Mouse (Mus musculus): Measurements from ENCODE around the gene Asrgl1. TPM values are rescaled to one million over a fixed set of nuclear protein-coding genes. Genes with fewer than 3 reads are reported as not detected.

Gene Asrgl1
- polyA plus RNA-seq, 1 experiment from 2014 or later = 6.7 TPM

DNA sequence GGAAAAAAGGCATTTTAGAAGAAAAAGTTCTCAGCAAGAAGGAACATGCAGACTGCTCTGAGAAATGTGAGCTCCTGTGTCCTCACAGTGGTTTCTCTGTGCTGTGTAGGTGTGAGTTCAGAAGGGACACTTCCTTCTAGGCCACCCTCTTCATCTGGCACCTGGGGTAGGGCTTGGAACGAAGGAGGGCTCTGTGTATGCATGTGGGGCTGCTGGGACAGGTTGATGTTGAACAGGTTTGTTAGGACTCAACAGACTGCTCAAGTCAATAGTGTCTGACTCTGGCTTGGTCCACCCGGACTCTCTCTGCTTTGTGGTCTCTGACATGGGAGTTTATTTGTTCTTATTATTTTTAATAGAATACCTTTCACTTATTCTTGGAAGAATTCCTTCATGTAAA lies 65.1 kb downstream of the Asrgl1 start:
- peaks cover 32% of the 10 kb centered on the region for H3K4me1 ChIP-seq (replicated peaks)
- no peaks in the 10 kb centered on the region for H3K36me3 ChIP-seq (replicated peaks)
- no peaks in the 10 kb centered on the region for H3K27me3 ChIP-seq
- H3K9ac ChIP-seq = no peak overlapping the region
- WGBS (ENCODE audit: insufficient replicate concordance) = 63% methylated on average over 2 of the region's 2 CpGs
- H3K9me3 ChIP-seq (replicated peaks) = no peaks in the 10 kb centered on the region
- no peak for ATAC-seq (ENCODE audit: insufficient read depth)
- no peak overlapping the region for H3K4me3 ChIP-seq (replicated peaks)
- no peak overlapping the region for H3K4me2 ChIP-seq
- H3K27ac ChIP-seq (replicated peaks) = no peak overlapping the region

DNA sequence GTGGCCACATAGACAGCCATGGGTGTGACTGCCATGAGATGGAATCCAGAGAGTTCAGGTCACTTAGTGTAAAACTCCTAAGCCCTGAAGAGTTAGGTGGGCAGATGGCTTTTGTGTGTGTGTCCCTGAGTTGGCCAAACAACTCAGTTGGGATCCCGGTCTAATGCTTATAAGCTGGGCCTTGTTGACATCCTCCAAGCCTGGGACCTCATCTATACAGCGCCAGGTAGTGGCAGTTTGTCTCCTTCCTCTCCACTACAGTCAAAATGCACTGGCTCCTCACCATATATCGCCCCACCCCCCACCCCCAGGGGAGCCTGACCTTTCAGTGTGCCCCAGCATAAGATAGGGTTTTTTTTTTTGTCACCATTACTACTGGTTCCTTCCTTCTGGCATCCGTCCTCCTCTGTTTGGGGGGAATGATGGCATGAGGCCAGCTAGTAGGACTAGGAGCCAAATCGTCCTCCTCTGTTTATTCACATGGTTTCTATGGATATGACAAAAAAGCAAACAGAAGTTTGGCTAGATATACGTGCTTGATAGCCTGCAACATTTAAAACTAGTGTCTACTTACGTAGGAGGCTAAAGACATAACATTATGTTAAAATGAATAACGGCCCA lies 65.6 kb downstream of the Asrgl1 start:
- no peak overlapping the region for H3K9ac ChIP-seq
- no peak overlapping the region for H3K4me3 ChIP-seq (replicated peaks)
- no peaks in the 10 kb centered on the region for H3K36me3 ChIP-seq (replicated peaks)
- no peak overlapping the region for H3K27ac ChIP-seq (replicated peaks)
- no peak overlapping the region for H3K4me2 ChIP-seq
- no peaks in the 10 kb centered on the region for H3K9me3 ChIP-seq (replicated peaks)
- 53% methylated on average over 8 of the region's 8 CpGs for WGBS (ENCODE audit: insufficient replicate concordance)
- no peaks in the 10 kb centered on the region for H3K27me3 ChIP-seq
- peaks cover 32% of the 10 kb centered on the region for H3K4me1 ChIP-seq (replicated peaks)
- ATAC-seq (ENCODE audit: insufficient read depth) = no peak

DNA sequence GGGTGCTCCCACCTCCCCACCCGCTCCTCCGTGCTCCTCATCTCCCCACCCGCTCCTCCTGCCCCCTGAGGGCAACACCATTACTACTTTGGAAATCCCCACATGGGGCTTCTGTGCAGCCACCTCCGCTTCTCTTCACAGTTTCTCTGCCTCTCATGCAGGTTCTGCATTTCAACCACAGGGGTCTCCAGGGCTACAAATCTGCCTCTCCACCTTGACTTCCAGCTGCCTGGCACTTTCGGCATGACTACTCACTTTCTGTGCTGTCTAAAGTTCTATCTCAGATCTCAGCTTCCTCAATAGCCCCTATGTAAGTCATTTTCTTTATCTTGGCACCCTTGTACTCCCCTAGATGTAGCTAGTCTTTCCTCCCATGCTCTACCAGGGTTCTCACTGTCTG lies 68.1 kb downstream of the Asrgl1 start:
- H3K4me3 ChIP-seq (replicated peaks) = no peak overlapping the region
- H3K27me3 ChIP-seq = no peaks in the 10 kb centered on the region
- H3K9me3 ChIP-seq (replicated peaks) = no peaks in the 10 kb centered on the region
- no peak overlapping the region for H3K9ac ChIP-seq
- no peak overlapping the region for H3K27ac ChIP-seq (replicated peaks)
- H3K4me2 ChIP-seq = no peak overlapping the region
- 52% methylated on average over 5 of the region's 5 CpGs for WGBS (ENCODE audit: insufficient replicate concordance)
- no peak for ATAC-seq (ENCODE audit: insufficient read depth)
- no peaks in the 10 kb centered on the region for H3K36me3 ChIP-seq (replicated peaks)
- H3K4me1 ChIP-seq (replicated peaks) = peaks cover 32% of the 10 kb centered on the region

DNA sequence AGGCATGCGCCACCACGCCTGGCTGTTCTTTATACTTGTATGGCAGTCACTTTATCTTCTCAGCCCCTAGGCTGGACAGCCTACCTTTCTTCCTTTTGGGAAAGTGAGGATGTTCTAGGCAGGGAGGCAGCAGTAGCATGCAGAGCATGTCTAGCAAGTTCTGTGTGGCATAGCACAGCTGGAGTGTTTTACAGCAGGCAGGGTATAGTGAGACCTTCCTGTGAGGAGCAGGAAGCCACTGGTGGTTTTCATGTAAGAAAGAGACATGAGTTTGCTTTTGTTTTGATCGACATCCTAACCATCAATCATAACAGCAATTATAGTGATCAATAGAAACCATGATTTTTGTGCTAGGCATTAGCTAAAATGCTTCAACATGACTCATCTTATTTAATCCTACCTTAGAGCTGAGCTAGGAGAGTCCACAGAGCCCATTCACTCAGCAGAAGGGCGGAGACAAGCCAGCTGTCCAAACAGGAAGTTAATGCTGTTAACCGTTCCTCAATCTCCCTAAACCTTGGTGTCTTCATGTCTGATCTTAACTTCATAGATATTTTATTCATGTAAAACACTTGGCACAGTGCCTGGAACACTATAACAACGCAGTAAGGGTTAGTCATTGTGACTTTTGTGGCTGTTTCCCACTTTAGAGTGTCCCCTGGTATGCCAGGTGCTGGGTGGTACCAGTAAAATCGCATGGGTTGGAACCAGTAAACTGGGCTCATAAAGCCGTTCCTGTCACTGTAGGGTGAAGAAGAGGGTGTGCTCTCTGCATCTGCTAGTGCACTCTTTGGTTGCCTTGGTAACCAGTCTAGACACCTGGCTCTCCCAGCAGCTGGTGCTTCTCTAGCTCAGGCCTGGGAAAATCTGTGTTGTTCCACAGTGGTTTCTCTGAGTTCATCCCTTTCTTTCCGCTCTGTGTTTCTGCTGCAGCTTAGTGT lies 69.5 kb downstream of the Asrgl1 start:
- peaks cover 22% of the 10 kb centered on the region for H3K4me1 ChIP-seq (replicated peaks)
- H3K9ac ChIP-seq = no peak overlapping the region
- H3K4me3 ChIP-seq (replicated peaks) = no peak overlapping the region
- WGBS (ENCODE audit: insufficient replicate concordance) = 38% methylated on average over 9 of the region's 9 CpGs
- no peak overlapping the region for H3K4me2 ChIP-seq
- H3K27me3 ChIP-seq = no peaks in the 10 kb centered on the region
- no peak overlapping the region for H3K27ac ChIP-seq (replicated peaks)
- H3K9me3 ChIP-seq (replicated peaks) = no peaks in the 10 kb centered on the region
- no peak for ATAC-seq (ENCODE audit: insufficient read depth)
- H3K36me3 ChIP-seq (replicated peaks) = no peaks in the 10 kb centered on the region

DNA sequence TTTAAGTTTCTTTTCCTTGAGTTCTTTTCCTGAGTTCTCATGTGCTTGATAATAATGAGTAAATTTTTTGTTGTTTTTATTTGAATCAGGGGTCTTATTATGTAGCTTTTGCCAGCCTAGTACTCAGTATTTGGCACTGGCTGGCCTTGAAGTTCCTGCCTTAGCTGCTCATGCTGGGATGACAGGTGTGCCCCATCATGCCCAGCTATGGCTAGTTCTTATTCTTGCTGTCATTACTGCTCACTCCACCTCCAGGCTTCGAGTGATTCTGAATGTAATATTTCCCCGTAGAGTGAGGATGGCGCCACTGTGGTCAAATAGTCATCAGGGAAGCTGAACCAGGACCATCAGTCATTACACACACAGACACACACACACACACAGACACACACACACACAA lies 71.6 kb downstream of the Asrgl1 start:
- no peaks in the 10 kb centered on the region for H3K27me3 ChIP-seq
- no peaks in the 10 kb centered on the region for H3K9me3 ChIP-seq (replicated peaks)
- no peak overlapping the region for H3K4me2 ChIP-seq
- 60% methylated on average over 3 of the region's 3 CpGs for WGBS (ENCODE audit: insufficient replicate concordance)
- no peak for ATAC-seq (ENCODE audit: insufficient read depth)
- no peak overlapping the region for H3K4me3 ChIP-seq (replicated peaks)
- H3K9ac ChIP-seq = no peak overlapping the region
- H3K27ac ChIP-seq (replicated peaks) = no peak overlapping the region
- peaks cover 11% of the 10 kb centered on the region for H3K4me1 ChIP-seq (replicated peaks)
- no peaks in the 10 kb centered on the region for H3K36me3 ChIP-seq (replicated peaks)

DNA sequence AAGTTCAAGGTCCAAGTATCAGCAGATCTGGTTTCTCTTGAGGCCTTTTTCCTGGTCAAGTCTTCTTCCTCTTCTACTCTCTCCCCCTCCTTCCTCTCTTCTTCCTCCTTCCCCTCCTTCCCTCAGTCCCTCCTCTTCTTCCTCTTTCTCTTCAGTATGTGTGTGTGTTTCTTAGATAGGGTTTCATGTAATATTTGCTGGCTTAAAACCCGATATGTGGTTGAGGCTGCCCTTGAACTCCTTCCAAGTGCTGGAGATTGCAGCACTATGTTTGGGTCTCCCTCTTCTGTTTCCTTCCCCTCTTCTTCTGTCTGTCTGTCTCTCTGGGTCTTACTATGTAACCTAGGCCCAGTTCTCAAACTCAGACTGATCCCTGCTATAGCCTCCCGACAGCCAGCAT lies 72.6 kb downstream of the Asrgl1 start:
- Histone ChIP-seq H3K36me3 (replicated peaks) (no peaks in the 10 kb centered on the region), H3K4me2 (no peak overlapping the region), H3K27me3 (no peaks in the 10 kb centered on the region), H3K4me3 (replicated peaks) (no peak overlapping the region), H3K4me1 (replicated peaks) (peaks cover 11% of the 10 kb centered on the region), H3K27ac (replicated peaks) (no peak overlapping the region), H3K9me3 (replicated peaks) (no peaks in the 10 kb centered on the region), H3K9ac (no peak overlapping the region)
- ATAC-seq (ENCODE audit: insufficient read depth) = no peak
- WGBS (ENCODE audit: insufficient replicate concordance) = 19% methylated on average over 2 of the region's 2 CpGs

DNA sequence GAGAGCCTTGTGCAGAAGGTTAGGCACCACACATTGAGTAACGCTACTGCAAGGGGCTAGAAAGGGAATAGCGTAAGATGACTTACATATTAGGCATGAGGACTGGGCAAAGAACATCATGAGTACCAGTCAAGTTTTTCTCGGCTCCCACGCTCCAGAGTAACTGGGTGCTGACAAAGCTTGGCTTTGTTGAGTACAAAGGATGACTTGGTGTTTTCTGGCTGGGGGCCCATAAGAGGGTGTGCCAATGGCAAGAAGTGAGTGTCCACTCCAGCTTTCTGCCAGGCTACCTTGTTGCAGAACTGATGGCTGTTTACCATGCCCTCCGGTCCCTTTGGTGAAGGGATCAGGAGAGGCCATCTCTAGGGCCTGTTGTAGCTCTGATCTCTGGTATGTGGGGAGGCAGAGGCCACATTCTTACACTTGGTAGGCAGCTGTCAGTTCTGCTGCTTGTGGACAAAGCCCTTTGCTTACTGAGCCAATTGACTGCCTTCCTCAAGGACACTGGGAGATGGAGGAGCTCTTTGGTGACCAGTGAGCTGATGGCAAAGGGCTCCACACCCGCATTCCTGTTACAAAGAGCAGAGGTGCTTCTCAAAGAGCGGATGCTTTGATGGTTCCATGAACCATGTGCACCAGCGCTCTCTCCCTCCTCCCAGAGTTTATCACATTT lies 74.1 kb downstream of the Asrgl1 start:
- peaks cover 10% of the 10 kb centered on the region for H3K4me1 ChIP-seq (replicated peaks)
- H3K4me3 ChIP-seq (replicated peaks) = no peak overlapping the region
- no peak overlapping the region for H3K27ac ChIP-seq (replicated peaks)
- WGBS (ENCODE audit: insufficient replicate concordance) = 74% methylated on average over 8 of the region's 8 CpGs
- ATAC-seq (ENCODE audit: insufficient read depth) = no peak
- H3K9ac ChIP-seq = no peak overlapping the region
- no peaks in the 10 kb centered on the region for H3K27me3 ChIP-seq
- H3K36me3 ChIP-seq (replicated peaks) = no peaks in the 10 kb centered on the region
- H3K9me3 ChIP-seq (replicated peaks) = no peaks in the 10 kb centered on the region
- no peak overlapping the region for H3K4me2 ChIP-seq

DNA sequence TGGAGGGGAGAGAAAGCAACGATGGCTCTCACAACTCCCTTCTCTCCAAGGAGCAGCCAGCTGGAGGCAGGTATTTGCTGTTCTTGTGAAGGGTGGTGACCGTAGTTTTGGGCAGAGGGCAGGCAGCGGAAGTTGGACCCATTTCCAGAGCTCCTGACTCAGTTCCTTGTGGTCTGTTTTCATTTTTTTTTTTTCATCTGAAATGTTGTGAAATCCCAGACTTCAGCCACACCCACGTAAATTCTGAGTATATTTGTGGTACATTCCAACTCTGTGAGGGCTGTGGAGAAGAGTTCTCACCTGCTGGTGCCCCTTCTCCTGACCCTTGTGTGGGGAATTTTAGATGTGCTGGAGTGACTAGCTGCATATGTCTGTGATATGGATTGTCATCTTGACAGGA lies 75.3 kb downstream of the Asrgl1 start:
- no peak overlapping the region for H3K4me2 ChIP-seq
- no peak for ATAC-seq (ENCODE audit: insufficient read depth)
- H3K36me3 ChIP-seq (replicated peaks) = no peaks in the 10 kb centered on the region
- no peaks in the 10 kb centered on the region for H3K27me3 ChIP-seq
- H3K27ac ChIP-seq (replicated peaks) = no peak overlapping the region
- no peaks in the 10 kb centered on the region; the same call in 1 of the 2 replicates for H3K4me1 ChIP-seq (replicated peaks)
- H3K4me3 ChIP-seq (replicated peaks) = no peak overlapping the region
- 58% methylated on average over 4 of the region's 4 CpGs for WGBS (ENCODE audit: insufficient replicate concordance)
- H3K9me3 ChIP-seq (replicated peaks) = no peaks in the 10 kb centered on the region
- no peak overlapping the region for H3K9ac ChIP-seq

Other genes starting within 250 kb of the Asrgl1 start
- gene 1810009A15Rik, start 246.8 kb downstream of the Asrgl1 start, polyA plus RNA-seq (2015; fragmentation: Nextera tagmentation; extraction: Ambion mirVana) = 46.8 and 49.0 TPM in 2 replicates
- 0.29 TPM in 1 of 2 replicates, not detected in the other for gene Gm49416, start 246.7 kb downstream of the Asrgl1 start, polyA plus RNA-seq (2015; fragmentation: Nextera tagmentation; extraction: Ambion mirVana)
- 21.6 and 26.2 TPM in 2 replicates for gene Ints5, start 242.6 kb downstream of the Asrgl1 start, polyA plus RNA-seq (2015; fragmentation: Nextera tagmentation; extraction: Ambion mirVana)
- gene Ganab, start 237.6 kb downstream of the Asrgl1 start, polyA plus RNA-seq (2015; fragmentation: Nextera tagmentation; extraction: Ambion mirVana) = 44.8 and 49.6 TPM in 2 replicates
- gene B3gat3, start 215.3 kb downstream of the Asrgl1 start, polyA plus RNA-seq (2015; fragmentation: Nextera tagmentation; extraction: Ambion mirVana) = 20.6 and 25.8 TPM in 2 replicates
- 2.8 TPM in 2 replicates for gene Rom1, start 206.3 kb downstream of the Asrgl1 start, polyA plus RNA-seq (2015; fragmentation: Nextera tagmentation; extraction: Ambion mirVana)
- 13.1 and 14.6 TPM in 2 replicates for gene Eml3, start 206.1 kb downstream of the Asrgl1 start, polyA plus RNA-seq (2015; fragmentation: Nextera tagmentation; extraction: Ambion mirVana)
- gene Mta2, start 193.8 kb downstream of the Asrgl1 start, polyA plus RNA-seq (2015; fragmentation: Nextera tagmentation; extraction: Ambion mirVana) = 79.0 and 85.9 TPM in 2 replicates
- gene Tut1, start 181.8 kb downstream of the Asrgl1 start, polyA plus RNA-seq (2015; fragmentation: Nextera tagmentation; extraction: Ambion mirVana) = 13.7 and 14.6 TPM in 2 replicates
- 177 and 180 TPM in 2 replicates for gene Eef1g, start 168.6 kb downstream of the Asrgl1 start, polyA plus RNA-seq (2015; fragmentation: Nextera tagmentation; extraction: Ambion mirVana)
- 2.5 and 3.0 TPM in 2 replicates for gene Ahnak, start 146.4 kb downstream of the Asrgl1 start, polyA plus RNA-seq (2015; fragmentation: Nextera tagmentation; extraction: Ambion mirVana)
- gene Scgb1a1, start 47.7 kb downstream of the Asrgl1 start, polyA plus RNA-seq (2015; fragmentation: Nextera tagmentation; extraction: Ambion mirVana) = not detected in 2 replicates

Data from liver, embryonic 15.5 days (tissue).